8 mouse cellular contexts compared by ENCODE assay signal in genomic region chr7:80825843-80826403, GRCm38 (mm10). TPM values are rescaled to one million over a fixed set of nuclear protein-coding genes. Genes with fewer than 3 reads are reported as not detected.
DNase-seq lines count a peak whose midpoint lies in the region; ATAC-seq and TF ChIP-seq lines count a peak whose summit lies in the region.

Gene Iqgap1 (minus strand): TSS chr7:80825974.

- H3K36me3 ChIP-seq in heart, adult 2 months (ENCODE audit: control insufficient read depth, insufficient read depth, low read length), result no peaks in the 10 kb centered on the region; the same call in 1 of the 2 replicates
- no peaks in the 10 kb centered on the region for H3K36me3 ChIP-seq in G1E (replicated peaks)
- H3K36me3 ChIP-seq in forebrain, embryonic 12.5 days (replicated peaks), result no peaks in the 10 kb centered on the region
- H3K36me3 ChIP-seq in hindbrain, embryonic 12.5 days, result no peaks in the 10 kb centered on the region
- H3K36me3 ChIP-seq in liver, embryonic 16.5 days (ENCODE audit: control insufficient read depth, insufficient read depth), result no peaks in the 10 kb centered on the region

- no peak for ATAC-seq in G1E (ENCODE audit: extremely low read depth, insufficient number of reproducible peaks, low FRiP score, poor library complexity, severe bottlenecking)
- no peak for ATAC-seq in forebrain, embryonic 12.5 days (ENCODE audit: low FRiP score)
- ATAC-seq in hindbrain, embryonic 12.5 days (ENCODE audit: low FRiP score), result no peak
- ATAC-seq in liver, embryonic 16.5 days (ENCODE audit: low read depth), result no peak

- no peak for DNase-seq in heart, adult 2 months
- DNase-seq in heart, adult 11 months, result no peak
- no peak for DNase-seq in G1E (ENCODE audit: low spot score)
- DNase-seq in ovary, postnatal 10 days (ENCODE audit: low spot score), result no peak
- no peak for DNase-seq in spleen, postnatal 14 days (ENCODE audit: low spot score in 2 of 2)

- H3K4me3 ChIP-seq in heart, adult 2 months, result no peak within 1 kb of the TSS
- H3K4me3 ChIP-seq in G1E (ENCODE audit: low read depth, low read length), result no peak within 1 kb of the TSS
- H3K4me3 ChIP-seq in forebrain, embryonic 12.5 days (replicated peaks), result no peak within 1 kb of the TSS
- no peak within 1 kb of the TSS for H3K4me3 ChIP-seq in hindbrain, embryonic 12.5 days
- H3K4me3 ChIP-seq in liver, embryonic 16.5 days (ENCODE audit: low read depth, low read length), result no peak within 1 kb of the TSS

- intact Hi-C loops in heart, adult 2 months (cut with DNase I), result no loop called here

- H3K27ac ChIP-seq in heart, adult 2 months, result no peak within 1 kb of the TSS
- no peak within 1 kb of the TSS for H3K27ac ChIP-seq in forebrain, embryonic 12.5 days
- H3K27ac ChIP-seq in hindbrain, embryonic 12.5 days, result no peak within 1 kb of the TSS
- H3K27ac ChIP-seq in liver, embryonic 16.5 days (ENCODE audit: low read length), result no peak within 1 kb of the TSS

- 68% methylated on average over 11 of the region's 11 CpGs for WGBS in heart, adult 2 months
- 82% methylated on average over 11 of the region's 11 CpGs for WGBS in forebrain, embryonic 12.5 days
- WGBS in hindbrain, embryonic 12.5 days, result 79% methylated on average over 11 of the region's 11 CpGs
- WGBS in liver, embryonic 16.5 days (ENCODE audit: insufficient replicate concordance), result 73% methylated on average over 11 of the region's 11 CpGs

- H3K9me3 ChIP-seq in G1E (replicated peaks), result no peaks in the 10 kb centered on the region
- no peaks in the 10 kb centered on the region for H3K9me3 ChIP-seq in forebrain, embryonic 12.5 days
- no peaks in the 10 kb centered on the region for H3K9me3 ChIP-seq in hindbrain, embryonic 12.5 days (replicated peaks)
- H3K9me3 ChIP-seq in liver, embryonic 16.5 days (replicated peaks; ENCODE audit: control insufficient read depth, low read length), result no peaks in the 10 kb centered on the region

- no peak for TF ChIP-seq EP300 in heart, adult 2 months (IDR thresholded peaks at IDR 0.05; ENCODE audit: insufficient read depth, low read depth, low read length)

- H3K79me2 ChIP-seq in heart, adult 2 months (replicated peaks; ENCODE audit: control insufficient read depth, insufficient read depth, low read length), result no peaks in the 10 kb centered on the region

- H3K27me3 ChIP-seq in heart, adult 2 months (ENCODE audit: control insufficient read depth, insufficient read depth, low read length), result no peaks in the 10 kb centered on the region
- peaks cover 2% of the 10 kb centered on the region for H3K27me3 ChIP-seq in G1E (ENCODE audit: insufficient read depth, low read length)
- no peaks in the 10 kb centered on the region for H3K27me3 ChIP-seq in forebrain, embryonic 12.5 days
- H3K27me3 ChIP-seq in hindbrain, embryonic 12.5 days, result no peaks in the 10 kb centered on the region
- no peaks in the 10 kb centered on the region for H3K27me3 ChIP-seq in liver, embryonic 16.5 days (ENCODE audit: control insufficient read depth, insufficient read depth, low read depth, low read length)

- H3K9ac ChIP-seq in heart, adult 2 months (ENCODE audit: low read depth, low read length), result no peak within 1 kb of the TSS
- no peak within 1 kb of the TSS for H3K9ac ChIP-seq in forebrain, embryonic 12.5 days
- H3K9ac ChIP-seq in hindbrain, embryonic 12.5 days, result no peak within 1 kb of the TSS
- H3K9ac ChIP-seq in liver, embryonic 16.5 days (ENCODE audit: low read depth, low read length), result no peak within 1 kb of the TSS

- H3K4me1 ChIP-seq in heart, adult 2 months (ENCODE audit: control insufficient read depth, insufficient read depth, low read length), result peaks cover 5% of the 10 kb centered on the region
- peaks cover 41% of the 10 kb centered on the region for H3K4me1 ChIP-seq in G1E (ENCODE audit: insufficient read depth, low read depth, low read length)
- no peaks in the 10 kb centered on the region for H3K4me1 ChIP-seq in forebrain, embryonic 12.5 days
- H3K4me1 ChIP-seq in hindbrain, embryonic 12.5 days, result no peaks in the 10 kb centered on the region
- H3K4me1 ChIP-seq in liver, embryonic 16.5 days (ENCODE audit: control insufficient read depth, low read depth, low read length), result peaks cover 11% of the 10 kb centered on the region

- TF ChIP-seq CTCF in heart, adult 2 months (IDR thresholded peaks at IDR 0.05), result no peak
- TF ChIP-seq CTCF in G1E (IDR thresholded peaks at IDR 0.05; ENCODE audit: low read depth, low read length), result no peak

- TF ChIP-seq POLR2A in heart, adult 2 months (IDR thresholded peaks at IDR 0.05; ENCODE audit: insufficient read depth, low read depth, low read length), result no peak

- no peak within 1 kb of the TSS for H3K4me2 ChIP-seq in forebrain, embryonic 12.5 days
- no peak within 1 kb of the TSS for H3K4me2 ChIP-seq in hindbrain, embryonic 12.5 days (replicated peaks)
- H3K4me2 ChIP-seq in liver, embryonic 16.5 days (ENCODE audit: low read depth, low read length), result no peak within 1 kb of the TSS

RNA-seq across cellular contexts. Expression of gene Iqgap1, which starts in this region (rescaled TPM):
- total RNA-seq in heart, adult 2 months (2021), result 10 to 100 TPM; 33.5 to 35.8 TPM
- 34.8 and 47.5 TPM in 2 replicates for polyA plus RNA-seq in heart, adult 2 months (2012; rRNA removed)
- 165 and 179 TPM in 2 replicates for total RNA-seq in G1E (2014; fragmentation: Nextera tagmentation)
- total RNA-seq in G1E (2017), result 153 and 174 TPM in 2 replicates
- polyA plus RNA-seq in G1E (2012), result 16.3 and 22.0 TPM in 2 replicates
- 30.8 and 31.6 TPM in 2 replicates for polyA plus RNA-seq in forebrain, embryonic 12.5 days (2016; fragmentation: Nextera tagmentation; extraction: Ambion mirVana)
- polyA plus RNA-seq in hindbrain, embryonic 12.5 days (2016; fragmentation: Nextera tagmentation; extraction: Ambion mirVana), result 40.1 and 40.2 TPM in 2 replicates
- 15.8 and 15.9 TPM in 2 replicates for polyA plus RNA-seq in liver, embryonic 16.5 days (2015; fragmentation: Nextera tagmentation; extraction: Ambion mirVana)

Comparison
In these comparisons a context has a peak if more than half of its experiments do, and no peak if none do; other contexts are left out.
1. RNA of gene Iqgap1 (total RNA-seq): 153 to 179 TPM in G1E; 33.5 to 35.8 TPM in heart, adult 2 months; every median in the first group is over 4 times any median in the second.